Mouse (Mus musculus) ES-E14 (cell line): ENCODE results near the gene Ric3. TPM values are rescaled to one million over a fixed set of nuclear protein-coding genes. Genes with fewer than 3 reads are reported as not detected.

Experiments used
- DNase-seq: peaks from one replicate; pipeline ENCODE4 v3.0.0-alpha.2; 2013; ENCODE audit warnings: low read depth, low spot score
- H3K27ac ChIP-seq: 2 replicates; pipeline ENCODE4 v1.5.1; 2012; ENCODE audit warnings: low read depth, mild to moderate bottlenecking, low read length, moderate library complexity, mixed read lengths; ENCODE audit not compliant: poor library complexity, insufficient read depth, severe bottlenecking
- H3K36me3 ChIP-seq: 2 replicates; pipeline ENCODE4 v1.6.1; 2012; ENCODE audit warnings: mild to moderate bottlenecking, low read length, moderate library complexity, mixed read lengths; ENCODE audit not compliant: control insufficient read depth, poor library complexity, insufficient read depth, severe bottlenecking
- H3K4me1 ChIP-seq, 2 experiments: fragments of 150-350 bp in 1 of 2; sonication (generic) in 1 of 2; 2 replicates each; pipeline ENCODE4 v1.6.1; 2012; ENCODE audit warnings: low read length in 2 of 2, mild to moderate bottlenecking in 1 of 2, mixed read lengths in 1 of 2; ENCODE audit not compliant: control insufficient read depth in 2 of 2, insufficient read depth in 2 of 2, poor library complexity in 1 of 2
- H3K4me3 ChIP-seq, 2 experiments: fragments of 150-350 bp in 1 of 2; sonication (generic) in 1 of 2; 2 replicates each; pipeline ENCODE4 v1.5.1; 2012; ENCODE audit warnings: low read length in 2 of 2, low read depth in 1 of 2, mild to moderate bottlenecking in 1 of 2, mixed read lengths in 1 of 2; ENCODE audit not compliant: insufficient read depth in 1 of 2, poor library complexity in 1 of 2, severe bottlenecking in 1 of 2
- H3K9ac ChIP-seq: 2 replicates; pipeline ENCODE4 v1.6.1; 2012; ENCODE audit warnings: low read depth, mild to moderate bottlenecking, low read length, mixed read lengths; ENCODE audit not compliant: poor library complexity, insufficient read depth, severe bottlenecking
- H3K9me3 ChIP-seq: fragments of 150-350 bp; sonication (generic); 2 replicates; pipeline ENCODE4 v1.6.1; 2012; ENCODE audit warnings: low read depth, mild to moderate bottlenecking, low read length; ENCODE audit not compliant: control insufficient read depth, insufficient read depth
- CHD2 ChIP-seq: IDR thresholded peaks from 2 replicates; pipeline ENCODE4 v1.6.1; 2014; ENCODE audit warnings: mild to moderate bottlenecking, low read depth, low read length, inconsistent platforms
- HCFC1 ChIP-seq: IDR thresholded peaks from 2 replicates; pipeline ENCODE4 v1.6.1; 2012; ENCODE audit warnings: low read length, inconsistent platforms, borderline replicate concordance; ENCODE audit not compliant: insufficient read depth
- MAFK ChIP-seq: IDR thresholded peaks from 2 replicates; pipeline ENCODE4 v1.6.1; 2014; ENCODE audit warnings: mild to moderate bottlenecking, low read depth, low read length, inconsistent platforms; ENCODE audit not compliant: insufficient read depth
- ZC3H11A ChIP-seq: IDR thresholded peaks from 2 replicates; pipeline ENCODE4 v1.6.1; 2012; ENCODE audit warnings: low read depth, mild to moderate bottlenecking, inconsistent platforms, low read length, borderline replicate concordance
- ZNF384 ChIP-seq: IDR thresholded peaks from 2 replicates; pipeline ENCODE4 v1.6.1; 2012; ENCODE audit warnings: low read depth, low read length, inconsistent platforms
- in situ Hi-C, 2 experiments: fragments of 600-800 bp; cut with MboI; formaldehyde crosslinking; loops; one replicate each; pipeline ENCODE4 v1.15.1; 2025; ENCODE audit warnings: low sequenced_read_pairs in 2 of 2, inconsistent platforms in 1 of 2; ENCODE audit not compliant: unreplicated experiment in 2 of 2
- total RNA-seq: library from RNA; depleted of rRNA; stranded (reverse); fragments of 300-350 nt; gene quantifications from 2 replicates; pipeline ENCODE4 v1.2.3, GENCODE M21; 2012; rRNA removed

The Ric3 gene
- total RNA-seq, 1 experiment = 15.1 TPM

- no peak for DNase-seq
- TF ChIP-seq MAFK = no peak
- TF ChIP-seq CHD2 = no peak
- no peak for TF ChIP-seq ZC3H11A
- no peak for TF ChIP-seq HCFC1
- no peak for TF ChIP-seq ZNF384
- Histone ChIP-seq H3K27ac (no peak overlapping the region), H3K9me3 (no peaks in the 10 kb centered on the region), H3K9ac (no peak overlapping the region), H3K4me3 (no peak overlapping the region), H3K36me3 (no peaks in the 10 kb centered on the region), H3K4me1 (no peaks in the 10 kb centered on the region)
- in situ Hi-C loops = no loop called here
These were observed 91.9 kb downstream of the Ric3 start for GRCm38 (mm10) chr7:108991207-108991606.

GRCm38 (mm10) chr7:108985934-108986708 lies 97.0 kb downstream of the Ric3 start:
- Histone ChIP-seq H3K9ac (no peak overlapping the region), H3K9me3 (no peaks in the 10 kb centered on the region), H3K4me3 (no peak overlapping the region), H3K27ac (no peak overlapping the region), H3K4me1 (no peaks in the 10 kb centered on the region), H3K36me3 (no peaks in the 10 kb centered on the region)
- peak; percentile 62 for TF ChIP-seq ZNF384
- TF ChIP-seq ZC3H11A = no peak
- in situ Hi-C loops = no loop called here
- DNase-seq = no peak

Other genes with a start within 250 kb of the Ric3 start
- not detected in 2 replicates for gene Olfr516, start 232.8 kb downstream of the Ric3 start, total RNA-seq
- not detected in 2 replicates for gene Olfr517, start 211.0 kb downstream of the Ric3 start, total RNA-seq
- gene Olfr518, start 198.3 kb downstream of the Ric3 start, total RNA-seq = not detected in 2 replicates
- not detected in 2 replicates for gene Olfr519, start 188.9 kb downstream of the Ric3 start, total RNA-seq
- gene Nlrp10, start 153.2 kb downstream of the Ric3 start, total RNA-seq = 0.04 TPM in 1 of 2 replicates, not detected in the other
- 99.7 and 115 TPM in 2 replicates for gene Eif3f, start 148.9 kb downstream of the Ric3 start, total RNA-seq
- 3.3 and 5.1 TPM in 2 replicates for gene Tub, start 133.0 kb downstream of the Ric3 start, total RNA-seq
- 1.3 and 1.6 TPM in 2 replicates for gene Lmo1, start 91.9 kb upstream of the Ric3 start, total RNA-seq